Mouse (Mus musculus): ENCODE measurements around the gene Tmod3. TPM values are rescaled to one million over a fixed set of nuclear protein-coding genes. Genes with fewer than 3 reads are reported as not detected.
A peak's percentile ranks its signal among the peaks of the same experiment; 100 is the strongest.

The Tmod3 gene
- total and polyA plus RNA-seq, 3 experiments, result 29.9 to 46.4 TPM; not detected in 1

- Histone ChIP-seq H3K27ac (ENCODE audit: control insufficient read depth, low read depth, low read length) (no peak overlapping the region), H3K27me3 (ENCODE audit: control insufficient read depth in 1 of 2, insufficient read depth in 2 of 2, low read length in 2 of 2) (no peaks in the 10 kb centered on the region), H3K79me2 (ENCODE audit: control insufficient read depth, insufficient read depth, low read length, poor library complexity) (no peaks in the 10 kb centered on the region), H3K4me1 (ENCODE audit: control insufficient read depth in 1 of 2, insufficient read depth in 2 of 2, low read length in 2 of 2) (no peaks in the 10 kb centered on the region), H3K9me3 (replicated peaks; ENCODE audit: insufficient read depth, low read length) (no peaks in the 10 kb centered on the region), H3K4me3 (ENCODE audit: control insufficient read depth in 1 of 2, insufficient read depth in 1 of 2, low read depth in 2 of 2, low read length in 2 of 2) (no peak overlapping the region), H3K36me3 (ENCODE audit: control insufficient read depth in 1 of 2, insufficient read depth in 2 of 2, low read length in 2 of 2) (peaks cover 0 to 3% of the 10 kb centered on the region in 2 experiments; a peak in 2 of 4 replicates), H3K9ac (ENCODE audit: control insufficient read depth, low read depth, low read length, poor library complexity, severe bottlenecking) (no peak overlapping the region)
- peak; percentile 76 for DNase-seq (ENCODE audit: low read depth, low spot score)
- TF ChIP-seq POLR2AphosphoS5 (IDR thresholded peaks at IDR 0.05; ENCODE audit: borderline replicate concordance, low read depth, low read length) (no peak), MEF2A (IDR thresholded peaks at IDR 0.05; ENCODE audit: extremely low read depth, insufficient replicate concordance, low read depth, low read length, poor library complexity, severe bottlenecking) (no peak), MAFK (IDR thresholded peaks at IDR 0.05; ENCODE audit: borderline replicate concordance, low read depth, low read length) (no peak), SIN3A (IDR thresholded peaks at IDR 0.05; ENCODE audit: low read length) (no peak), SMC3 (IDR thresholded peaks at IDR 0.05; ENCODE audit: low read depth, low read length) (peak; percentile 74), ZC3H11A (IDR thresholded peaks at IDR 0.05; ENCODE audit: low read depth, low read length) (peak; percentile 51), CTCF (IDR thresholded peaks at IDR 0.05 in 2 of 3, conservative IDR thresholded peaks at IDR 0.05 in 1 of 3; ENCODE audit: control insufficient read depth in 1 of 3, insufficient read depth in 1 of 3, low read depth in 2 of 3, low read length in 3 of 3, poor library complexity in 1 of 3, severe bottlenecking in 1 of 3) (peak; percentile 42 to 73 (median 69); a peak in 5 of 6 replicates), ZKSCAN1 (IDR thresholded peaks at IDR 0.05; ENCODE audit: low read depth, low read length) (no peak), MYC (IDR thresholded peaks at IDR 0.05; ENCODE audit: low read depth, low read length) (peak; percentile 78), GATA1 (IDR thresholded peaks at IDR 0.05; ENCODE audit: low read depth, low read length) (no peak), BHLHE40 (IDR thresholded peaks at IDR 0.05; ENCODE audit: borderline replicate concordance, low read depth, low read length) (no peak), RAD21 (IDR thresholded peaks at IDR 0.05; ENCODE audit: low read depth, low read length) (peak; percentile 65)
Measured at GRCm38 (mm10) chr9:75521788-75522187, 37.7 kb downstream of the Tmod3 start.

GRCm38 (mm10) chr9:75520940-75521339 lies 38.5 kb downstream of the Tmod3 start:
- H3K79me2 ChIP-seq (ENCODE audit: control insufficient read depth, insufficient read depth, low read length, poor library complexity), result no peaks in the 10 kb centered on the region
- H3K4me1 ChIP-seq (ENCODE audit: control insufficient read depth in 1 of 2, insufficient read depth in 2 of 2, low read length in 2 of 2), result no peaks in the 10 kb centered on the region
- no peak overlapping the region for H3K4me3 ChIP-seq (ENCODE audit: control insufficient read depth in 1 of 2, insufficient read depth in 1 of 2, low read depth in 2 of 2, low read length in 2 of 2)
- TF ChIP-seq ZNF384 (IDR thresholded peaks at IDR 0.05; ENCODE audit: low read depth, low read length) (no peak), NRF1 (IDR thresholded peaks at IDR 0.05; ENCODE audit: insufficient read depth, low read depth, low read length, poor library complexity, severe bottlenecking) (no peak), CTCF (IDR thresholded peaks at IDR 0.05 in 2 of 3, conservative IDR thresholded peaks at IDR 0.05 in 1 of 3; ENCODE audit: control insufficient read depth in 1 of 3, insufficient read depth in 1 of 3, low read depth in 2 of 3, low read length in 3 of 3, poor library complexity in 1 of 3, severe bottlenecking in 1 of 3) (no peak), MXI1 (IDR thresholded peaks at IDR 0.05; ENCODE audit: low read depth, low read length) (no peak), MYB (IDR thresholded peaks at IDR 0.05; ENCODE audit: low read depth, low read length) (no peak)
- H3K9ac ChIP-seq (ENCODE audit: control insufficient read depth, low read depth, low read length, poor library complexity, severe bottlenecking), result no peak overlapping the region
- H3K9me3 ChIP-seq (replicated peaks; ENCODE audit: insufficient read depth, low read length), result no peaks in the 10 kb centered on the region
- H3K27me3 ChIP-seq (ENCODE audit: control insufficient read depth in 1 of 2, insufficient read depth in 2 of 2, low read length in 2 of 2), result no peaks in the 10 kb centered on the region
- no peak overlapping the region for H3K27ac ChIP-seq (ENCODE audit: control insufficient read depth, low read depth, low read length)
- no peak for DNase-seq (ENCODE audit: low read depth, low spot score)
- H3K36me3 ChIP-seq (ENCODE audit: control insufficient read depth in 1 of 2, insufficient read depth in 2 of 2, low read length in 2 of 2), result peaks cover 0 to 3% of the 10 kb centered on the region in 2 experiments; a peak in 2 of 4 replicates

Measured in MEL (cell line).